Mouse (Mus musculus) myocyte (in vitro differentiated cells): ENCODE data around the gene Snap23. TPM values are rescaled to one million over a fixed set of nuclear protein-coding genes. Genes with fewer than 3 reads are reported as not detected.

ENCODE experiments used
- H3K27me3 ChIP-seq: one replicate; pipeline ENCODE4 v1.6.1; 2011; ENCODE audit not compliant: control insufficient read depth, insufficient read depth, insufficient read length
- H3K36me3 ChIP-seq: one replicate; pipeline ENCODE4 v1.6.1; 2011; ENCODE audit not compliant: control insufficient read depth, insufficient read depth
- H3K4me2 ChIP-seq: one replicate; pipeline ENCODE4 v1.6.1; 2011; ENCODE audit warnings: low read depth, control low read depth
- H3K4me3 ChIP-seq: one replicate; pipeline ENCODE4 v1.5.1; 2011; ENCODE audit warnings: mild to moderate bottlenecking, control low read depth, moderate library complexity
- H3K79me2 ChIP-seq: one replicate; pipeline ENCODE4 v1.6.1; 2011; ENCODE audit not compliant: control insufficient read depth, insufficient read depth
- H3ac ChIP-seq: one replicate; pipeline ENCODE4 v1.6.1; 2011; ENCODE audit not compliant: control insufficient read depth, insufficient read length
- MYOD1 ChIP-seq, 3 experiments: IDR thresholded peaks; one replicate each; pipeline ENCODE4 v1.6.1; 2011; ENCODE audit warnings: control low read depth in 2 of 3, low read depth in 2 of 3, mild to moderate bottlenecking in 2 of 3, moderate library complexity in 1 of 3; ENCODE audit not compliant: insufficient read length in 2 of 3, control insufficient read depth in 1 of 3
- MYOG ChIP-seq, 3 experiments: IDR thresholded peaks; one replicate each; pipeline ENCODE4 v1.6.1; 2011; ENCODE audit warnings: control low read depth in 2 of 3, low read depth in 2 of 3, mild to moderate bottlenecking in 2 of 3; ENCODE audit not compliant: insufficient read length in 2 of 3, control insufficient read depth in 1 of 3, insufficient read depth in 1 of 3
- POLR2AphosphoS2 ChIP-seq: IDR thresholded peaks from one replicate; pipeline ENCODE4 v1.6.1; 2011; ENCODE audit warnings: low read depth, control low read depth; ENCODE audit not compliant: insufficient read length
- TCF3 ChIP-seq: IDR thresholded peaks from one replicate; pipeline ENCODE4 v1.6.1; 2011; ENCODE audit warnings: low read depth, control low read depth; ENCODE audit not compliant: insufficient read length
- polyA plus RNA-seq: library from polyadenylated mRNA; unstranded; fragments of >200 nt; fragmentation: generic; extraction: Trizol; gene quantifications from one replicate; pipeline ENCODE4 v1.2.1, GENCODE M21; 2012; ENCODE audit warnings: missing spikeins

The Snap23 gene
- polyA plus RNA-seq, 1 experiment = 15.3 TPM

- Histone ChIP-seq H3ac (no peak overlapping the region), H3K4me2 (no peak overlapping the region)
Measured at GRCm38 (mm10) chr2:120643836-120644235, 76.4 kb downstream of the Snap23 start.

GRCm38 (mm10) chr2:120646777-120647176 is 79.3 kb downstream of the Snap23 start:
- no peak overlapping the region for H3K4me3 ChIP-seq
- peak overlapping the region; percentile 19 for H3K4me2 ChIP-seq
- H3K36me3 ChIP-seq = no peaks in the 10 kb centered on the region
- H3K27me3 ChIP-seq = no peaks in the 10 kb centered on the region
- TF ChIP-seq MYOD1 (IDR thresholded peaks at IDR 0.05; ENCODE audit: control insufficient read depth in 1 of 3, insufficient read length in 2 of 3, low read depth in 2 of 3) = peak in 2 of 3 experiments; percentile 1 to 12
- no peak for TF ChIP-seq POLR2AphosphoS2
- H3K79me2 ChIP-seq = peaks cover under 1% of the 10 kb centered on the region
- H3ac ChIP-seq = no peak overlapping the region

More at GRCm38 (mm10) chr2:120643836-120644235, 76.4 kb downstream of the Snap23 start:
- TF ChIP-seq MYOD1 (IDR thresholded peaks at IDR 0.05; ENCODE audit: control insufficient read depth in 1 of 3, insufficient read length in 2 of 3, low read depth in 2 of 3) = no peak
- TF ChIP-seq MYOG (IDR thresholded peaks at IDR 0.05; ENCODE audit: control insufficient read depth in 1 of 3, insufficient read depth in 1 of 3, insufficient read length in 2 of 3, low read depth in 2 of 3) = peak in 1 of 3 experiments; percentile 23
- TF ChIP-seq TCF3 = no peak
- Histone ChIP-seq H3K36me3 (peaks cover 4% of the 10 kb centered on the region), H3K4me3 (no peak overlapping the region), H3K79me2 (no peaks in the 10 kb centered on the region), H3K27me3 (no peaks in the 10 kb centered on the region)

Other genes with a start within 250 kb of the Snap23 start
- 34.0 TPM for gene Vps39, start 214.5 kb upstream of the Snap23 start, polyA plus RNA-seq
- 3.8 TPM for gene Ganc, start 163.8 kb upstream of the Snap23 start, polyA plus RNA-seq
- 12.4 TPM for gene Tmem87a, start 163.6 kb upstream of the Snap23 start, polyA plus RNA-seq
- gene Capn3, start 111.7 kb upstream of the Snap23 start, polyA plus RNA-seq = 15.9 TPM
- gene Zfp106, start 3.8 kb upstream of the Snap23 start, polyA plus RNA-seq = 94.6 TPM
- 4.4 TPM for gene Haus2, start 41.7 kb downstream of the Snap23 start, polyA plus RNA-seq
- 12.5 TPM for gene Lrrc57, start 41.8 kb downstream of the Snap23 start, polyA plus RNA-seq
- 5.1 TPM for gene Stard9, start 61.5 kb downstream of the Snap23 start, polyA plus RNA-seq